Mouse (Mus musculus): Measurements from ENCODE around the gene Sirpb1a.
"Not testable (repeated sequence)": the region's sequence is repeated elsewhere in the genome, so short reads cannot be mapped to it uniquely, and the experiment has no call there.

DNA sequence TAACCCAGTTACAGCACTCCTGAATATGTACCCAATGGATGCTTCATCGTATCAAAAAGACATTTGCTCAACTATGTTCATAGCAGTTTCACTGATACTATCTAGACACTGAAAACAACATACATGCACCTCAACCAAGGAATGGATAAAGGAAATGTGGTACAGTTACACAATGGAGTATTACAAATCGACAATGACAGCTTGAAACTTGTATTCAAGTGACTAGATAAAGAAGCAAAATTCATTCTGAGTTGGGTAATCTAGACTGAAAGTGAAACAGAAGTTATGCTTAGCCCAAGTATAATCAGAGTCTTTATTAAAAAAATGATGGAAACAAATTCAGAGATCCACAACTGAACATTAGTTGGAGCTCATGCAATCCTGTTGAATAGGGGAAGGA, 48.5 kb upstream of the Sirpb1a start:
- not testable (repeated sequence) for TF ChIP-seq CTCF, POLR2A (IDR thresholded peaks at IDR 0.05; ENCODE audit: extremely low read depth, insufficient read depth, low read length)
